Mouse (Mus musculus): ENCODE data around the gene Mtrr.

Gene Mtrr

GRCm38 (mm10) chr13:68568548-68568947 lies 13.4 kb downstream of the Mtrr start:
- no peak for DNase-seq (ENCODE audit: low spot score)

GRCm38 (mm10) chr13:68568110-68568509 lies 13.8 kb downstream of the Mtrr start:
- DNase-seq (ENCODE audit: low spot score) = no peak

GRCm38 (mm10) chr13:68553391-68553790 lies 28.6 kb downstream of the Mtrr start:
- peak; percentile 12 for DNase-seq (ENCODE audit: low spot score)

All from embryo, embryonic 10 days (tissue).